Mouse (Mus musculus) spleen, postnatal 14 days (tissue): ENCODE results near the gene Foxo6.
A peak's percentile ranks its signal among the peaks of the same experiment; 100 is the strongest.

Experiments
- DNase-seq, 2 experiments: peaks; one replicate each; pipeline ENCODE4 v3.0.0; 2021 to 2022; ENCODE audit warnings: low spot score in 2 of 2

Gene Foxo6

DNA sequence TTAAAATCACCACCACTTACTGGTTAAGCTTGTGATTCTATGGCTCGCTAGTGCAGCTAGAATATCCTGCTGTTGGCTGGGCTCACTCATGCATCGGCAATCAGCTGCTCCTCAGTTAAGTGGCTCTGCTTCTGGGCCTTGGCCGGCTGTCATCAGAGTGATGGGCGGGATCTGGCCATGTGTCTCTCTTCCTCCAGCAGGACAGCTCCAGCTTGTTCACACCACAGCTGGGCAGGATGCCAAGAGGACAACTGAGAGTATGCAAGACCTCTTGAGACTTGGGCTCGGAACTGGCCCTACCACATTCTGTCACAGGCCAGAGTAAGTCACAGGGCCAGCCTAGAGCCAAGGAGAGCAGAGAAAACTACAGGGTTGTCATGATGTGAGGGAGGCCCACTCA, 39.7 kb downstream of the Foxo6 start:
- DNase-seq = no peak

DNA sequence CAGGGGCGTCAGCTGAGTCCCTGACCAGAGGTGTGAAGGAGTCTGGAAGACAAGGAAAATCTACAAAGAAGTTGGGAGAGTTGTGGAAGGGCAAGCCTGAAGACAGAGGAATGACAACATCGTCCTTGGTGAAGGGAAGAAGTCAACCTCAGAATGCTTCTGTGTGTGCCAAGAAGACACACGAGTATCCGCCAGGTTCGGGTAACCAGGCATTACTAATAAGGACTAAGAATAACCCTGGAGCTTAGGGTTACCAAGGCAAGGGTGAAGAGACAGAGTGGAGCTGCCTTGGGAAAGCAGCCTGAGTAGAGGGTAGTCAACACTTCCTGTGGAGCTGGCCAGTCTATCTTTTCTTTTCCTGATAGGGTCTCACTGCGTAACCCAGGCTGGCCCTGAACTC, 41.1 kb downstream of the Foxo6 start:
- DNase-seq = no peak

DNA sequence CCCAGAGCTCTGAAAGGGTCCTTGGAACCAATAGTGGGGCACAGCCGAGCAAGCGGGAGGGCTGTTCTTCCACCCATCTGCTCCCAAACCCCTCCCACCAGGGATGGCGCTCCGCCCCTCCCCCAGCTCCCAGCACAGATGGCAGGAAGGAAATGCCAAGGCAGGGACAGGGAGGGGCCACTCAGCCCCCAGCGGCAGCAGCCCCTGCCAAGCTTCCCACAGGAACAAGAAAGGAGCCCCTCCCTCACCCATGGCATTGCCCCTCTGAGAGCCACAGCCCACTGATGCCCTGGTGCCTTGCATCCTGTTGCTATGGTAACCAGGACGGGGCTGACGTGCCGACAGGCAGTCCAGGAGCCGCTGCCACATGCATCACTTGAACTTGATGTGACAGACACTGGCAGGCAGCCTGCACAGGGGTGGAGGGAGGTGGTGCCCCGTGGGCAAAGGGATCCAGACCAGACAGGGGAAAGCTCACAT, 44.3 kb downstream of the Foxo6 start:
- DNase-seq = no peak

DNA sequence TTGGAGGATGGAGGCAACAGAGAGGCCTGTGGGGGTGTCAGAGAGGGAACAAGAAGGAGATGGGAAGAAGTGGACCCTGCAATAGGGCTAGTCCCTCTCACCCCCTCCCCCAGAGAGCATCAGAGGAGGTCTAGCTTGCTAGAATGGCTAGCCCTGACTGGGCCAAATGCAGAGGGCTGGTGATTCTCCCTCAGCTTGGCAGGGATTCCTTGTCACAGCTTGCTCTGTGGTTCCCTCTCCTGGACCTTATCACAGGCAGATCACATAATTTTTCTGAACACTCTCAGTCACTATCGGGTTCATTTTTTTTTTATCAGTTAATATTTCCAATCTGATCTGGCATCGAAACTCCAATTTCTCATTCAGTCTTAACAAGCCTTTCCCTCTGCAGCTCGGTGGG, 46.0 kb downstream of the Foxo6 start:
- DNase-seq = no peak

DNA sequence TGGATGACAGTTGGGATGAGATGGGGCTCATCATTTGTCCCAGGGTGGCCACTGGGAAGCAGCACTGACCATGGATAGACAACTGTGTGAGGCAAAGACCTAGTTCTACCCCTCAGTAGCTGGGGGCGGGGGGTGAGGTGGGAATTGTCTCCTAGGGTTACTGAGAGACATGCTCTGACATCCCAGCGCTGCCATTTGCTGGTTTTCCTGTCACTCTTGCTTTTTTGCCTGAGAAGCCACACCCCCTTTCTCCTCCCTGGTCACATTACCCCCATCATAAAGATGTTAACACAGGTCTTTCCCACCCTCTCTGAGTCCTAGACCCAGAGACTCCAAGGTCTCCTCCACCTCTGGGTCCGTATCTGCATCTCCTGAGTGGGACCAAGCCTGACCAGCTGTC, 47.7 kb downstream of the Foxo6 start:
- no peak for DNase-seq

DNA sequence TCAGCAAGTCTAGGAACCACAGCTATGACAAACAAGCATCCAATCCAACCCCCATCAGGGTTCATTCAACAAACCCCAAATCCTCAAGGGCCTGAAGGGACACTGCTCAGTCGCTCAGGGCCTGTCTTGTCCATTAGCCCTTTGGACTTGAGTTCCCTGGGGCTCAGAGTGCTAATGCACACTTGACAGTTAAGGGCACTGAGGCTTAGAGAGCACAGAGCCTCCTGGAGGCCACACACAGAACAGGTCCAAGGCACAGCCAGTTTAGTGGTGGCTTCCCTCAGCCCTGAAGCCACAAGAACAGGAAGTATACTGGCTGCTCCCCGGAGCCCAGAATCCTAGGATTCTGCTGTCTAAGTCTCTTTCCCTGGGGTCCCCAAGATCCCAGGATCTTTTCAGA, 53.9 kb downstream of the Foxo6 start:
- DNase-seq = no peak

DNA sequence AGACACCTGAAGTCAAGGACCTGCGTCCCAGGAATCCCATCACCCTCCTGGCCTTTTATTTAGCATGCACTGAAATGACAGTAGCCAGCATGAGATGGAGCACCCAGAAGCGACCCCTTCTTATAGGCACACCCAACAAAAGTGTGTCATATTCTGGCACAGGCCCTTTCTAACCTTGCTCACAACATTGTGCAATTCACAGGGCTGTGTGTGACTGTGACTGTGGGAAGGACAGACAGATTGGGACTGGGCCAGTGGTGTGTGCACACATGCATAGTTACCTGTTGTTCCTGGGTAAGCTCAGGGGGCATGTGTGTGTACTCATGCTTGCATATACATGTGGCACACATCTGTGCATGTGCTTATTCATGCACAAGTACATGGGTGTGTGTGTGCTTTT, 54.6 kb downstream of the Foxo6 start:
- no peak for DNase-seq

DNA sequence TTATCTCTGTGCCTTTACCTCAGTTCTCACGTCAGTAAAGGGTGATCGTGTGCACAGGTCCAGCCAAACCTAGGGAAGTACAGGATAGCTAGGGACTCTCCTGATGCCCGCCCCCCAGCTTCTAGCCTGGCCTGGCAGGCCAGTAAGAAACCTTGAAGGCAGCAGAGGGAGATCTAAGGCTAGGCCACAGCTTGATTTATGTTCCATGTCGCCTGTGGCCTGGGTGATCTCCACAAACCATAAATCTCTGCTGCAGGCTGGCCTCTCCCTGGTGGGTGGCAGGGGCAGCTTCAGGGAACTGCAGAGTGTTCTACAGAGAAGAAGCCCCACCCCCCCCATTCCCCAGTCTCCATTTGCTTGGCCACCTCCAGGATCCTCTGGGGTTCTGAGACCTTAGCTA, 55.2 kb downstream of the Foxo6 start:
- no peak for DNase-seq

DNA sequence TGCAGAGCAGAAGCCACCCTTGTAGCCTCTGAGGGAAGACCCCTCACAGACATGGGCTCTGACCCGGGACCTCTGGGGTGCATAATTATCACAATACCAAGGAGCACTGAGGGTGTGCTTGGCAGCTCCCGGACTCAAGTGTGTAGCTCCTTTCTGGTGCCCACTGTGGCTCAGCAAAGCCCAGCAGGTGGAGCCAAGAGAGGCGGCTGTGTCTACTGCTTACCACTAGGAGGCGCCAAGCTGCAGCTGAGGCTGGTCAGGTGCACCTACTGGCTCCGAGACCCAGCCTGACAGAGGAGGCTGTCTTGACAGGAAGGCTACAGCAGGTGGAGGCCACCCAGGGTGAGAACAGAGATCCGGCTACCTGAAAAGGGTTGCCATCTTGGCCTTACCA, 56.9 kb downstream of the Foxo6 start:
- DNase-seq = peak; percentile 13 to 30

DNA sequence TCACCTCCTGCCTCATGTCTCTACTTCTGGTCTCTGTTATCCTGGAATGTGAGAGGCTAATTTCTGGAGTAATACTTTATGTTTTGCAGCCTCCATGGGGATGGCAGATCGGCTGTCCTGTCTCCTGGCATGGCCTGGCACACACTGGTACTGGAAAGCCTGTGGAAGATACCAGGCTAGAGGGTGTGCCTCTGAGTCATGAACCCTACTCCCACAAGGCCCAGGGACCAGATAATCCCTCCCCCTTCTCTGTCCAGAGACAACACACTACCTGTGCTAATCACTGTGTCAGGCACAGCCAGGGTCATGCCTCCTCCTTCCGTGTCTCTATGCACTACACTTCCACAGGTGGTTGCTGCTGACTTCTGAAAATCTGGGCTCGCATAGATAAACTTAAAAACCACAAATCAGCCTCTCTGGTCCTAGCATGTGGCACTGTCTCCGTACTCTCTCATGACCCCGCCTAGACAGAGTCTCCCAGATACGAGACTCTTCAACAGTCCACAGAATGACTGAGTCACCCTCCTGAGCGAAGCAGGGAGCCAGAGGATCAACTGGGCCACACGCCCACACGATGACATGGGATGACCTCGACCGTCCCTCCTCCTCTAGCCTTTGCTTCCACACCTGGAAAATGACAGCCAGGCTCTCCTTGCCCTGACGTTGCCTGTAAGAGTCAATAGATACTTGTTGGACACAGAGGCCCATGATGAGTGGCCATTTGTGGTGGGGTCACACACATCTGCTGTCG, 57.5 kb downstream of the Foxo6 start:
- DNase-seq = no peak

DNA sequence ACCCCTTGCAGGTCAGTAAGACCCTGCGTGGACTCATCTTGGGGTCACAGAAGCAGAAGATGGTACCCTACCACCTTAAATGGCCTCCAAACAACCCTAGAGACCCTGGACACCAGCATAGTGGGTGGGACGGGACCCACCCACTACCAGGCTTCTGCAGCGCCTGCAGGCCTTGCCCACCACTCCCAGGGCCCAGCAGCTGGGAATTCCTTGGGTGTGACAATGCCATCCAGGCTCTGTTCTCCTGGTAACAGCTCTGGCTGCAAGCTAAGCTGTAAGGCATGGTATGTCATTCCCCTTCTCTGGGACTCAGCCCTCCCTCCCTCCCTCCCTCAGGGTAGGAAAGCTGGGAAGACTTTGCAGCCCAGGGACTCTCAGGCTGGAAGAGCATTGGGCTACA, 58.5 kb downstream of the Foxo6 start:
- DNase-seq = no peak

DNA sequence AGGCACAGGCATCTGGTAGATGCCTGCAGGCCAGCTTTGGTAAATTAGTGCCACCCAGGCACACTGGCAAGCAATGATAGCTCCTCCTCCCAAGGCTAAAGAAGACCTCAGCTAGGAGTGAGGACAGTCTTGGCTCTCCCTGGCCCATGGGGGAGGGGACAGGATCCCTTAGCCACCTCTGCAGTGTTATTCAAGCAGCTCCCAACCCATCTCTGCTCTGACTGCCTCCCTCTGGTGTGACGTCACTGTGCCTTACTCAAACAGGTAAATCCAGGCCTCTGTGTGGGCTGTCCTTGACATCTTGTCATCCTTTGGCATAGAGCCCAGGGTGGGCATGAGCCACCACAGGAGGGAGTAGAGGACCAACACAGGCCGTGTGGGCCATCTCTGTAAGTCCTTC, 59.9 kb downstream of the Foxo6 start:
- no peak for DNase-seq

DNA sequence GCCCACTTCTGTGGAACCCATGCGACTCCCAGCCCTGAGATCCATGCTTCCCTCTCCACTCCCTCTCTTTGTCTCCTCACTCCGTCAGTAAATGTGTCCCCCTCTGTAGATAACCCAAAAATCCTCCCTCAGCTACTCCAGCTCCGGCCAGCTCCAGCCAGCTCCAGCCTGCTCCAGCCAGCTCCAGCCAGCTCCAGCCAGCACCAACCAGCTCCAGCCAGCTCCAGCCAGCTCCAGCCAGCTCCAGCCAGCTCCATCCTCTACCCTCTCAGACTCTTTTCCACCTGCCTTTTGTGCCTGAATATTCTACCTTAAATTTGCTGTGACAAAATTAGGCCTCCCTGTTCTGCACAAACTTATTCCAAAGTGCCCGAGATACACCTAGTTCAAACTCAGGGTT, 60.5 kb downstream of the Foxo6 start:
- DNase-seq = no peak

DNA sequence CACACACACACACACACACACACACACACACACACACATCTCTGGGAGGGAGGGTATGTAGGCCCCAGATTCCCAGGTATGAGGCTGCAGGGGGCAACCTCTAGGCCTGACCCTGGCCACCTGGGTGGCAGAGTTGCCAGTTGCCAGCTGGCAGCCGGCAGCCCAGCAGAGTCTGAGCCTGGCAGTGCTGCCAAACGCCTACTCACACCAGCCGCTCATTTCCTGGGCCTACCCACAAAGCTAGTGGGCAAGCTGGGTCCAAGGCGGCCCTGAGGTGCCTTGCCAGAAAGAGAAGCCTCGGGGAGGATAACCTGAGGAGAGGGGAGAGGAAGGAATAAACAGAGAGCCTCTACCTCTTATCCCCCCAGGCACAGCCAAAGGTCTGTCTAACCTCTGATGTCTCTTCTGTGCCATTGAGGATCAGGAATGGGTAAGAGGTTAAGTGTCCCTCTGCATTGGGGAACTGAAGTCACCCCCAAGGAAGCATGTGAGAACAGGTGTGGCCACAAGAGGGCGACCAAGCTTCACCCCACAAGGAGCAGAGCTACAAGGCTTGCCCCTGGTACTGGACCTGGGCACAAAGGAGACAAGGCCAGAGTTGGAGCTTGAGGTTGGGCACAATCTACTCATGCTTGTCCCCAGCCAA, 61.9 kb downstream of the Foxo6 start:
- DNase-seq = peak in 1 of 2 experiments; percentile 52

DNA sequence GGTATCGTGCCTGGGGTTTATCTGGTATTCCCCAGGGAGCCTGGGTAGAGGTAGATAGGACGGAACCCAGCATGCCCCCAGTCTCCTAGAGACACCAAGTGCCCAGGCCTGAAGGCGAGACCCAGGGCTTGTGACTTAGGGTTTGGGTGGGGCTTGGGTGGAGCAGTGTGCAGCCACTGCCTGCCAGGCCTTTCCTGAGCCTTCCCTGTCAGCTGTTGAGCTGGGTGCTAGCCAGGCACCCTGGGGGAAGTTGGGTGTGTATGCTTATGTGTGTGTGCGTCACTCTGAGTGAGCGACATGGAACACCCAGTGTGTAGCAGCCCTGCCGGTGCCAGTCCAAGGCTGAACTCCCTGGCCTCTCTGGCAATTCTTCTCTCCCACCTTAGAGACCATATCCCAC, 63.3 kb downstream of the Foxo6 start:
- DNase-seq = no peak

DNA sequence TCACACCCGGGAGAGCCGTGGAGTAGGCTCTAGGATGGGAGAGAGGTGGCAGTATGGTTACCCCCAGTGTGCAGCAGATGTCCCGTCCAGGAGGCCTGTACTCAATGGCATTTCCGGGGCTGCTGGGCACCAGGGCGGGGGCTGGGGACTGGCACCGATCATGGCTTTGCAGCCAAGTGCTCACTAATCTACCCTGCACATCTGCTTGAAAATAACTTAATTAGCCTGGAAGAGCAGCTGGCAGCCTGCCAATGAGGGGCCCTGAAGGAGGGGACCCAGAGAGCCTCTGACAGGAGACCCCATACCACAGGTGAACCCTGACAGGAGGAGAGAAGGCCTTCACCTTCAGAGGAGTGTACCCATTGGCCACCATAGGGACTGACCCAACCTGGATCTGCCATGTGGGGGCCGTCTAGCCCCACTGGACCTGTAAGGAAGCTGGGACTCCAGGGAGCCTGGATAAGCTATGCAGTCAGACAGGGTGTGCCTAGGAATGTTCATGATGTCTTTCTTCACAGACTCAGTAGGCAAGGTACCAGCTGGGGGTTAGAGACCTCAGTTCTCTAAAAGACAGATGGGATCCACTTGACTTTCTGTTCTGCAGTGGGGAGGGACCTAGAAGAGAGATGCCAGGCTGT, 63.9 kb downstream of the Foxo6 start:
- no peak for DNase-seq

DNA sequence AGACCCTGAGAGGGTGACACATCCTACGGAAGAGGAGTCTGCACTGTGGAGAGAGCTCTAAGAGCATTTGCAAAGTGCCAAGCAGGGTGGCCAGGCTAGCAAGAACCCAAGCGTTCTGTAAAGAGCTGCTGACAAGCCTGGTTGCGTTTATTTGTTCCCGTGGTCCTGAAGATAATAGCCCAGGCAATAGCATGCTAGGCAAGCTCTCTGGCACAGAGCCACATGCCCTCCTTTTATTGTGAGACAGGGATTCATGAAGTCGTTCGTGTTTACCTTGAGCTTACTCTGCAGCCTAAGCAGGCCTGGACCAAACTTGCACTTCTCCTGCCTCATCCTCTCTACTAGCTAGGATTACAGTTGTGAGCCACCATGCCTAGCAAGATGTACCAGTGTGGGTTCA, 65.4 kb downstream of the Foxo6 start:
- DNase-seq = no peak

DNA sequence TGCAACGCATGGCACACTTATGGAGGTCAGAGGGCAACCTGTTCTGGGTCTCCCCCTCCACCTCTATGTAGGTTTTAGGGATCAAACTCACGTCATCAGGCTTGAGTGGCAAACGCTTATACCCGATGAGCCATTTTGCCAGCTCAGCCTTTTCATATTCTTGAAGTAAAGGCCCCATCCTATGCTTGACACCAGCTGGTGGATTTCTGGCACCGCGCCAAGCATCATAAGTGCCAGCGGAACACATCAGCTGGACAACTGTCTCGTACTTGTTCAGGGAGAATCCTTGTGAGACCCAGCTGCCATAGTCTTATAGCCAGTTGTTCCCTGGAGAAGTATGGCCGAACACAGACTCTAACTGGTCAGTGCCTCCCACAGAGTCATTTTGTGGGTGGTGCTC, 68.3 kb downstream of the Foxo6 start:
- DNase-seq = no peak
